Mouse (Mus musculus) 3134 (cell line): ENCODE measurements around the gene Zg16.
A peak's percentile ranks its signal among the peaks of the same experiment; 100 is the strongest.
"Not testable (repeated sequence)": the region's sequence is repeated elsewhere in the genome, so short reads cannot be mapped to it uniquely, and the experiment has no call there.

Experiments used
- DNase-seq: peaks from one replicate; pipeline ENCODE4 v3.0.0-alpha.2; 2011; ENCODE audit warnings: low spot score; ENCODE audit not compliant: insufficient read length; ENCODE audit errors: extremely low read depth

Gene Zg16

DNA sequence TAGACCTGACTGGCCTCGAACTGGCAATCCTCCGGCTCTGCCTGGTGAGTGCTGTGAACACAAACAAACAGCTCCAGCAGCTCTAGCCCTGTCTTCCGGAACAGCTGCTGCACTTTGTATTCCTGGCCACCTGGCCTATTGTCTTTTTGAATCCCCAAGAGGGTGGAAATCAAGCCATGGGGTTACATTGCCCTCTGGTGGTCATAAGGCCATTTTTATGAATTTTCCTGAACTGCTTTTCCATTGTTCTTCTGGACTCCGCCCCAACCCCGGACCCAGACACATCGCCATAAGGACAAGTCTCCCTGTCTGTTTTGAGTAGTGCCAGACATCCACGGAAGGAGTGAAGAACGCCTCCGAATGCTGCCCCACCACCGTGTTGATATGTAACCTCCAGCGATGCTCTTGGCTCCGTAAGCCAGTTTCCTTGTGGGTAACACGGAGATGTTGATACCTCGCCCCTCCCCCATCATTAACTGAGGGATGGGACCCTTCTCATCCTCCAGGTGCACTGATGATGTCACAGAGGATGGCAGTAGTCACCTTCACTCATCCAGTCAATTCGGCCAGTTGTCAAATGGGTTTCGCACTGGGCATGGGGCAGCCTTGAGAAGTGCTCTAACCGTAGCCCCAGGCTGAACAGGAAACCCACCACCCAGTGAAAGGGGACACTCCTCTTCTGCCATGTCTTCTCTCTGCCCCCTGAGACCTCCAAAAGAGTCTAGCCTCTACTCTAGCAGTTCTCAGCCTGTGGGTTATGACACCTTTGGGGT is 17.6 kb upstream of the Zg16 start:
- DNase-seq, result peak; percentile 52

DNA sequence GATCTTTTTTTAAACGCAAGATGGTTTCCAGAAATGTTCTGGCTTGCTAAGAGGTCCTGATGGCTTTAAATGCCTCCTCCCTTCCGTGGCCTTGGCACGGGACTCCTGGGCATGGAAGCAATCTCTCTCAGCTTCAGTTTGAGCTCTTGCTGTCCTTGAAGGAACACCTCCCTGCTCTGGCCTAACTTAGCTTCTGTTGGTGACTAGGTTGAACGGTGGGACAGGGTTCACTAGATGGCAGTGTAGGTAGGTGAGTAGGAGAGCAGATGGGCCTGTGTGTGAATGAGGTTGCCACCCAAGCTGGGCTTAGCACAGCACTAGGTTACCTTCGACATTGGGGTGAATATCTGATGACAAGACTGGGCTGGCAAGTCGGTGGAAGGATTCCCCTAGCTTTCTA is 16.8 kb upstream of the Zg16 start:
- no peak for DNase-seq

DNA sequence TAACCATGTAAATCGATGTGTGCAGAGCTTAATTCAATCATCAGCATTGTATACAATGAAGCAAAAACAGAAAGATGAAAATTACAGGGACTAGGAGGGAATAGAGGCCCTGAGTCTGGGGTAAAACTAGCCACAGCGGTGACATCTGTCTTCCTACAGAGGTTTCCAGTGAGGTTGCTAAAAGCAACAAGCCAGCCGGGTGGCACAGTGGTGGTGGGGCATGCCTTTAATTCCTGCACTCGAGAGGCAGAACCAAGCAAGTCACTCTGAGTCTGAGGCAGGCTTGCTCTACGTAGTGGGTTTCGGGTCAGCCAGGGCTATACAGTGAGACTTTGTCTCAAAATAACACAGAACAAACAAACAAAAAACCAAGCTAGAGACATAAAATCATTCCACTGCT is 15.0 kb upstream of the Zg16 start:
- DNase-seq, result no peak

DNA sequence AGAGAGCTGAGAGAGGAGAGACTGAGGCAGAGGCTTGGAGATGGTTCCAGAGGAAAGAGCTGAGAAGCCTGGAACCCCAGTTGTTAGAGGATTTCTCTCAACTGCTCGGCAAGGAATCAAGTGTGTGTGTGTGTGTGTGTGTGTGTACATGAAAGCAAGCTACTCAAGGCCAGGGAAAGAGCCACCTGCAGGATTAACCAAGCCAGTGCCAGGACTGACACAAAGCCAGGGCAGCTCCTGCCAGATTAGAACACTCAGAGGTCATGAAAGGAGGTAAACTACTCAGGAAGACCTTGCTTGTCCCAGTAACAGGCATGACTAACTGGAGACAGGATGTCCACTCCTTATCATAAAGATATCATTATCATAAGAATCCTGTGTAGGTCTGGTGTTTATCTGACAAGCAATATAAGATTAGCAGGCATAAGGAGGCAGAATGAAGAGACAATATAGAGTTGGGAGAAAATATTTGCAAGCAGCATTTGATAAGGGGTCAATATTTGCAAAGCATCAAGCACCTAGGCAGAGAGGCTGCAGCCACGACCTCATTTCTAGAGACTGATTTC is 14.4 kb upstream of the Zg16 start:
- DNase-seq, result no peak

DNA sequence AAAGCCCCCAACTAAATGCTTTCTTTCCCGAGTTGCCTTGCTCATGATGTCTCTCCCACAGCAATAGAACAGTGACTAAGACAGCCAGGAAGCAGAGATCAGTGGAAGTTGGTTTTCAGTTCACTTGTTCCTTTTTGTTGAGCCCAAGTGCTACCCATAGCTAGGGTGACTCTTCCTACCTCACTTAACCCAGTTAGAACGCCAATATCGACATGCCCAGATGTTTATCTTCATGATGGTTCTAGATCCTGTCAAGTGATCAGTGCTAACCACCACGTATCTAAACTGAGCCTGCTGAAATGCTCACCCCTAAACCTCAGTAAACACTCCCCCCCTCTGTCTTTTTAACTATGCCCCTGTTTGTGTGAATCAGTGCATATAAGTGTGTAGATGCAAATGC is 12.4 kb upstream of the Zg16 start:
- DNase-seq, result no peak

DNA sequence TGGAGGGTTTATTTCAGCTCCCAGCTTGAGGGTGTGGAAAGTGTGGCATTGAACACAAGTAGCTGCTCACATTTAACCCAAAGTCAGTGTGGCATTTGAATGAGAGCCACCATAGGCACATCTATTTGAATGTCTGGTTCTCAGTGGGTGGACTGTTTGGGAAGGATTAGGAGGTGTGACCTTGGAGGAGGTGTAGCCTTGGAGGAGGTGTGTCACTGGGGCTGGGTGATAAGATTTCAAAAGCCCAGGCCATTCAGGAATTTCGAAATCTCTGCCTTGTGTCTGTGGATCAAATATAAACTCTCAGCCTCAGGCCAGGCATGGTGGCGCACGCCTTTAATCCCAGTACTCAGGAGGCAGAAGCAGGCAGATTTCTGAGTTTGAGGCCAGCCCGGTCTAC is 11.8 kb upstream of the Zg16 start:
- DNase-seq, result no peak

DNA sequence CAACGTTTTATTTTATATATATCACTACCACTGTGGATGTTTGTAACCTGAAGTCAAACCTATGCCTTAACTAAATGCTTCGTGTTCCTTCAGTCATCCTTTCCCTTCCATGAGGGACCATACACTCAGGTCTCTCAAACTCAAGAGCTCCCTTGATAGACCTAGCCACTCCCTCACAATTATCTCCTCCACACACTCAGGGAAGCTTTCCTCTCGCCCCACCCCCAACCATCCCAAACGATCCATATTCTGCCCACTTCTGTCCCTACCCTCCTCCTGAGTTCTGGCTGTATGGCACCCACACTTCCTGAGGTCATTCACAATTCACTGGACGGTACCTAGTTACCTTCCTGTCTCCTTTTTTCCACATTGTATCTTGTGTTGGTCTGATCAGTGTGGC is 11.4 kb upstream of the Zg16 start:
- DNase-seq, result no peak

DNA sequence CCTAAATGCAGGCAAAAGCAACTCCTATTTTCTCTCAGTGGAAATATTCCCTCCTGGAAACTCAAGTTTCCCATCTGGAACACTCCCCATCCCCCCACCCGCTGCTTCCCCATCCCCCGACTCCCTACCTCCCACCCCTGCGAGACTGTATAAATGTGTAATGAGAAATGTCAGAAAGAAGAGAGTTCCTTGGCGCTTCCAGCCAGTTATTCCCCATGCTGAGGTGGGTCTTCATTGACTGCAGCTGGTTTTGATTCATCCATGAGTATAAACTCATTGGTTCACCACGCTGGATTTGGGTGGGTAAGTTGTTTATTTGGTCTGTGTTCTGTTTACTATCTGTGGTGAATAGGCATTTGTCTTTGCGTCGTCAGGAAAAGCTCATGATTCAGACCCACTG is 9.3 kb upstream of the Zg16 start:
- no peak for DNase-seq

DNA sequence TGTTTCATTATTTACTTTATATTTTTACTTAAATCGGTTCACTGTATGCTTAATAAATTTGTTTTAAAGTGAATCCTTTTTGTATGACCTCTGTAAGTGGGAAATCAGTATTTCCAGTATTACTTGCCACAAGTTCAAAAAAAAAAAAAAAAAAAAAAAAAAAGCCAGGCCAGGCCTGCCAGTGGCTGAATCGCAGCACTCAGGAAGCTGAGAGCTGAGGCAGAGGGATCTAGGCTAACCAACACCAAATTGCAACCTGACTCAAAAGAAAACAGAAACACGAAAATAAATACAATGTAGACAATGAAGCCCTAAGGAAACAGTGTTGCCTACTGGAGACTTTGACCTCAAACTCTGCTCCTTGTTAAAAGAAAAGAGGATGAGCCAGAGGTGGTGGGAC is 6.8 kb upstream of the Zg16 start:
- no peak for DNase-seq

DNA sequence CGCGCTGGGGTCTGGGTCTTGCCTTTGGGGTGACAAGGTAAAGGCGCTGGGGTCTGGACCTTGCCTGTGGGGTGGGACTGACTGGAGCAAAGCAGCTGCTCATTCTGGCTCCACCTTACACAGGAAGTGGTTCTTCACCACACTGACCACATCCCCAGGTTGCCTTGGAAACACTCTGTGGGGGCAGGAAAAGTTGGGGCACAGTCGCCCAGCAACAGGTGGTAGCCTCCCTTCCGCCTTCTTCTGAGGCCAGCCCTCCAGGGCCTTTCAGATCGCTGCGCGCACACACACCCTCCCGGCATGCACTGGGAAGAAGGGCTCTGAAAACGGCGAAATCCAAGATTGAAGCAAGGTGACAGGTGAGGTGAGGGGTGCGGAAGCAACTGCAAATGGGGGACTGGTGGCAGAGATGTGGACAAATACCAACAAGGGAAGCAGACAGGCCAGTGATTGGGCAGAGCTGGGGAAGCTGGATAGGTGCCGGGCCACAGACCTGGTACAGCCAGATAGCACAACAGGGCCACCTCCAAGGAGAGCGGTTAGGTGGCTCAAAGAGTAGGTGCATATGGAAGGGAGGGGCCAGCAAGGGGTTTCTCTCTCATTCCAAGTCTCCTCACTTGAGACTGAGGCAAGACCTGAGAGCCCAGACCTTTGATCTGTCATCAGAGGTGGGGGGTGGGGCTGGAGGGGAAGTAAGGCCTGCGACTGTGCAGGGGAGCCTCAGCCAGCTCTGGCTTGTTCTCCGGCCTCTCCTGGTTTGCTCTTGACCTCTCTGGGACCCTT is 4.2 kb upstream of the Zg16 start, which contains the start of gene AI467606:
AI467606 (plus strand) TSS at position 246 of the 783 bp plus-strand sequence.
- DNase-seq, result peak; percentile 85

DNA sequence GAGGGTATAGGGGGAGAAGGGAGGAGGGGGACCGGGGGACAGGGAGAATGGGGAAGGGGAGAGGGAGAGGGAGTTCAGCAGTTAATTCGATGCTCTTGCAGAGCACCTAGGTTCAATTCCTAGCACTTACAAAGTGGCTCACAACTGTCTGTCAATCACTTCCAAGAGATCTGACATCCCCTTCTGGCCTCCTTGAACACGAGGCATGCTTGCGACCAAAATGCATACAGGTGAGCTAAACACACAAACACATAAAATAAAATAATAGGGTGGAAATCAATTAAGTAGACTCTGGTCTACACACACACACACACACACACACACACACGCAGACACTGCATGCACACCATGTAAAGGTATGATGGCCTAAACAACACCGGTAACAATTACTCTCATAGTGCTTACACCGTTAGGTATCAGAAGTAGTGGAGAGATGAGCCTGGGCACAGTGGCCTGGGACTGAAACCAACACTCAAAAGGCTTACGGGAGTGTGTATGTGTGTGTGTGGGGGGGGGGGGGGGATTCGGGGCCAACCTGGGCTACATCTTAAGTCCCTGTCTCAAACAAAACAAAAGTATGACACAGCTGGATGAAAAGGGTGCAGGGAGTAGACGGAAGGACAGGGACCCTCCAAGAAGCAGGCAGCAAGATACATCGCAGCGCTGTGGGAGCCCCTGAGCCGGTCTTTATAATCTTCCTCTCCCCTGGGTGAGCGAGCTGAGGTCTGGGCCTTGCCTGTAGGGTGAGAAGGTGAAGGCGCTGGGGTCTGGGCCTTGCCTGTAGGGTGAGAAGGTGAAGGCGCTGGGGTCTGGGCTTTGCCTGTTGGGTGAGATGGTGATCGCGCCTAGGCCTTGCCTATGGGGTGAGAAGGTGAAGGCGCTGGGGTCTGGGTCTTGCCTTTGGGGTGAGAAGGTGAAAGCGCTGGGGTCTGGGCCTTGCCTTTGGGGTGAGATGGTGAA is 3.3 kb upstream of the Zg16 start:
- no peak for DNase-seq

DNA sequence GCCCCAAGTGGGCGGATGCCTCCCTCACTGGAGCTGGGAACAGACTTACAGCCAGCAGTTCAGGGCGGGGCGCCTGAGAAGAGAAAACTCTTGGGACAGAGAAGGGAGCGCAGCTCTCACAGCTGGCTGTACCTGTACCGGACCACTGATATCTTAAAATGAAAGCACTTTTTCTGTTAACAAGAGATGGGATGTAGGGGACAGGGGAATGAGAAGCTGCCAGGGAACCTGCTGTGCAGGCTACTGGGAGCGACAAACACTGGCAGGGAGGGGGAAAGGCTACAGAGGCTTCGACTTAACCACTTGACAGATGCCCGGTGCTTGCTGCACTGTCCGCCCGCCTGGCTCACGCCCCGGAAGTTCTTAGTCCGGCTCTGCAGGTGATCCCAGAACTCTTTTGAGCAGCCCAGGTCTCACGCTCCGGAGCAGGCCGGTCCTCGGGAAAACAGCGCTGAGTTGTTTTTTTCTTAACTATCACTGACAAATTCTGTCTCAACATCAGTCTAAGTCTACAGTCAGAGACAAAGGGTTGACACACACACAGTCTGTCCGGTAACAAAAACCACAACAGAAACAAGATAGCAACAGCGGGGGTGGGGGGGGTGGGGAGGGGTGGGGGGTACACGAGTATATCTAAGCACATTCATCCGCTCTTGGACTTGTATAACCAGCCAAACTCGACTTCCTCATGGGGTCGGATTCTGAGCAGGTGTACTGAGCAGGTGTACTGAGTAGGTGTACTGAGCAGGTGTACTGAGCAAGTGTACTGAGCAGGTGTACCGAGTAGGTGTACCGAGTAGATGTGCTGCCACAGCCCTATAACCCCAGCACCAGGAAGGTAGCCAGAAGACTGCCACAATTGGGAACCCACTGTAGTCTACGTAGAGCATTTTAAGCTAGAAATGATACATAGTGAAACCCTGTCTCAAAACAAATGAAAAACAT is 2.0 kb upstream of the Zg16 start:
- no peak for DNase-seq

DNA sequence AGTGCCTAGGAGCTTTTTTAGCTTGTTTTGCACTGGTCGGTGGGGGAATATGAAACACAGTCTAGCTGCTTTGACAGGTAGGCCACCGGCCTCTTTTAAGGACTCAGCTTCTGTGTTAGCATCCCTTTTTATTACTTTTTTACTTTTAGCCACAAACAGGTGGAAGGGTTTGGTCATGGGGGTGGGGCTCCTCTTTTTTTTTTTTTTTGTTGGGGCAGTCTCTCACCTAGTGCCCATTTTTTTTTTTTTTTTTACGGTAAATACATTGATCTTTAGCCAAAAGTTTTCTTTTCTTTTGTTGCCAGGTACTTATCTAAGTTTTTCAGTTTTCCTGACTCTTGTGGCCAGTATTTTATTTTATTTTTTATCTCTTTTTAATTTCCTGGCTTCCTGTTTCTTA is 955 bp upstream of the Zg16 start:
- DNase-seq, result no peak

DNA sequence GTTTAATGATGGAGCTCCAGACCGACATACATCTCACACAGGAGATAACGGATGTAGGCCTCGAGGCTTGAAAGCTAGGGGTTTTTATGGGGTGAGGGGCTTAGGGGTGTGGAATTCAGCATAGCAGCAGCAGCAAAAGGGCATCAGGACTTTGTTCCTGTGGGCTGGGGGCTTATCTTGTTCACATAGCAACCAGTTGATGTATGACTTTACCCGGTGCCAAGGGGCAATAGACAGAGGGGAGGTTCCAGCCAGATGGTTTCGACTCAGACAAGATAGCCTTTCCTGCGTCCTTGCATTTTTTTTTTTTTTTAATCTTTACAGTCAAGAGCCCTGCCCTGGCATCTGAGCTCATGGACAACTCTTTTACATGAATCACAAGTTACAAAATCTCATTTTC is 1.4 kb downstream of the Zg16 start:
- not testable (repeated sequence) for DNase-seq

DNA sequence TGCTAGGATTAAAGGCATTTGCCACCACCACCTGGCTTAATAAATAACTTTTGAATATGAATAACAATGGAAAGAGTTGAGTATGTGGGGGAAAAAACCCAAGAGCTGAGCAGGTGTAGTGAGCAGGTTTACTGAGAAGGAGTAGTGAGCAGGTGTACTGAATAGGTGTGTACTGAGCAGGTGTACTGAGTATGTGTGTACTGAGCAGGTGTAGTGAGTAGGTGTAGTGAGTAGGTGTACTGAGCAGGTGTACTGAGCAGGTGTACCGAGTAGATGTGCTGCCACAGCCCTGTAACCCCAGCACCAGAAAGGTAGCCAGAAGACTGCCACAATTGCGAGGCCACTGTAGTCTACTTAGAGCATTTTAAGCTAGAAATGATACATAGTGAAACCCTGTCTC is 2.3 kb downstream of the Zg16 start:
- DNase-seq, result no peak

DNA sequence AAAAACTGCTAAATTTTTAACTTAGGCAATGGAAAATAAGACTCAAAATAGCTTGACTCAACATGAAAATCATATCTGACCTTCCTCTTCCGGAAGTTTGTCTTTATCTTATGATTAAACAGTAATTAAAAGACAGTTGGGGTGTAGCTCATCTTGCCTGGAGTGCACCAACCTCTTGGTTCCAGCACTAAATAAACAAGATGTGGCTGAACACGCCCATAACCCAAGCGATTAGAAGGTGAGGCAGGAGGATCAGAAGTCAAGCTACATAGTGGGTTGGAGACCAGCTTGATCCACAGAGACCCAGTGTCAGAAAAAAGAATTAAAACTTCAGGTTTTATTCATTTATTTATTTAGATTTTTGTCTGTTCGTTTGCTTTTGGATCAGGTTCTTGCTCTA is 3.4 kb downstream of the Zg16 start:
- no peak for DNase-seq

DNA sequence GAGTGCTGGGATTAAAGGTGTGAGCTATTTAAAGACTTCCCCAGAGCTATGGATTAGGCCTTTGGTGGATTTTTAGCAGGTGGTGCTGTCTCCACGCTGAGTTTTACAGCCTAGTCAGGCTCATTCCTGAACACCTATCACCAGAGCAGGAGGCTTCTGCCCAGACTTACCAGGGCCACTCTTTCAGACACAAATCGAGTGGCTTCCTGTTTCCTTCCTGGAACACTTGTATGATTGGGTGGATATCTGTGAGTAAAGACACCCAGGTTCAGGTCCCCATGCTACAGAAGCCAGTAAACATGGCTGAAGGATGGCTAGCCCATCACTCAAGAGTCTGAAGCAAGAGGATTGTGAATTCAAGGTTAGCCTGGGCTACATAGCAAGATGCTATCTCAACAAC is 4.1 kb downstream of the Zg16 start:
- DNase-seq, result no peak

DNA sequence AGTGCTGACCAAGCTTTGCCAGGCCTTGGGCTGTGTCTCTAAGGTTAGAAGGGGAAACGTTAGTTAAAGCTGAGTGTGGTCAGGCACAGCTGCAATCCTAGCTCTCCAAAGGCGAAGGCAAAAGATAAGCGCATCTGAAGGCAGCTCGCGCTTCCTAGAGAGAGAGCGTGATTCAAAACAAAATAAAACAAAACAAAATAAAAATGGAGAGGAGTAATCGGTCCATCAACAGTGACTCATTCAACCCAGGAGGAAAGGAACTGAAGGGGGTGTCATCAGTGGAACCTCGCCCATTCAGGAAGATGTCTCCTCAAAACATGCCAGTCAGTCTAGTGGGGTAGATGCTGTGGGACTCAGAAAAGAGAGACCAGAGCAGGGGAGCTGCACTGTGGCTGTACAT is 4.9 kb downstream of the Zg16 start:
- no peak for DNase-seq

DNA sequence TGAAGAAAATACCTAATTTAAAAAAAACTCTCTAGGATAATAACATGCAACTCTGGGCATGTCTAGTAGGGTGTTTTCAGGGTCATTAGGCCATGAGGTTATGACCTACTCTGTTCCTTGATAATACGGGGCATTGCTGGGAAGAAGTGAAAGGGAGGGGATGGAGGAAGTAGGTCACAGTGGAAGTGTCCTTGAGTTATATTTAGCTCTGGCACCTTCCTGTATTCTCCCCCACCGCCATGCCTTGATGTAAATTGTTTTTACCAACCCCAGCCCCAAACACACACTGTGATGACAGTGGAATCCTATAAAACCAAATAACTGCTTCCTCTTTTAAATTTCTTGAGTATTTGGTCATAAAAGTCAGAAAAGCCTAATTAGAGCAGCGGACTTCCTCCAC is 7.1 kb downstream of the Zg16 start:
- no peak for DNase-seq

DNA sequence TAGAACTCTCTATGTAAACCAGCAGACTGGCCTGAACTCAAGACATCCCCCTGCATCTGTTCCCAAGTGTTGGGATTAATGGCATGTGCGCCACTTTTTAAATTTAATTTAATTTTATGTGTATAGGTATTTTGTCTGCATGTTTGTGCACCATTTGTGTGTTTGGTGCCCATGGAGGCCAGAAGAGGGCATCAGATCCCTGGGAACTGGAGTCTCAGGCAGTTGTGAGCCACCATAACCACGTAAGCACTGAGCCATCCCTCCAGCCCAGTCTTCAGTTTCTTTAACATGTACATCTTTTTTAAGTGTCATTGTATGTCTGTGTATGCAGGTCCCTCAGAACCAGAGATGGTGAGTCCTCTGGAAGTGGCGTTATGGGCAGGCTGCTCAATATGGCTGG is 9.4 kb downstream of the Zg16 start:
- no peak for DNase-seq
